Mouse (Mus musculus) heart, postnatal 36 days (tissue): Measurements from ENCODE around the gene Mx1. TPM values are rescaled to one million over a fixed set of nuclear protein-coding genes. Genes with fewer than 3 reads are reported as not detected.

Experiments used
- DNase-seq, 2 experiments: peaks; one replicate each; pipeline ENCODE4 v3.0.0; 2021 to 2022
- intact Hi-C: fragments of 180-260 bp; cut with DNase I; formaldehyde crosslinking; loops from one replicate; pipeline ENCODE4 v1.15.1; 2025
- total RNA-seq, 2 experiments: library from RNA; stranded (reverse); gene quantifications; 2 replicates each; pipeline ENCODE4 v1.2.3; 2021

Mx1 gene
- 1 to 10 TPM; 2.0 to 4.0 TPM for total RNA-seq

DNA sequence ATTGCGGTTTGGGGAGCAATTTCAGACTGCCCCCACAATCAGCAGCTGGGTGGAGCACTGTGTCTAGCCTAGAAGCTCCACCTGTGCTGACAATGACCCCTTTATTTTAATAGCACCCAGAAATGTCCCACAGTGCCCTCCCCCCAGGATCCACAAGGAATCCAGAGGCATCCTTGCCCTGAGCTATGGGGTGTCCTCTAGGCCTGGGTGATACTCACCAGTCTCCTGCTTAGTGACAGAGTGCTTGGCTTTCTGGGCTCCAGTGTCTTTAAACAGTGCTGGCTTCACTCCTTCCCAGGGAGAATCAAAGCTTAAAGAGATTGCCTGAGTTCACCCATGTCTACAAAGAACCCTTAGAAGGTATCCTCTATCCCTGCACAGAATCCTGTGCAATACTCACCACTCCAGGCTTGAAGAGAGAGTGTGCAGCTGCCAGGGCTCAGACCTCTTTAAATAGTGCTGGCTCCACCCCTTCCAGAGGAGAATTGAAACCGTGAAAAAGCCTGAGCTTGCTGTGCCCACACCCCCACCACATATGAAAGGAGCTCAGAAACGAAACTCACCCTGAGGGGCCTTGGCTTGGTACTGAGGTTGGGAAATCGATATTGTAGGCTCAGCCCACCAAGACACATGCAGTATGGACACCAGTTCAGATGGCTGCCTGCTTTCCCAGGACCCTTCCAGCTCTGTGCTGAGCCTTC lies at the start of gene Mx1:
Gene Mx1 (minus strand): TSS at position 427 of the 701 bp plus-strand sequence.
- intact Hi-C loops: loop anchor here (5.0 kb wide), 1 partner anchor 75 kb away; no protein-coding TSS in a partner anchor
- DNase-seq: peak; percentile 19 to 21

DNA sequence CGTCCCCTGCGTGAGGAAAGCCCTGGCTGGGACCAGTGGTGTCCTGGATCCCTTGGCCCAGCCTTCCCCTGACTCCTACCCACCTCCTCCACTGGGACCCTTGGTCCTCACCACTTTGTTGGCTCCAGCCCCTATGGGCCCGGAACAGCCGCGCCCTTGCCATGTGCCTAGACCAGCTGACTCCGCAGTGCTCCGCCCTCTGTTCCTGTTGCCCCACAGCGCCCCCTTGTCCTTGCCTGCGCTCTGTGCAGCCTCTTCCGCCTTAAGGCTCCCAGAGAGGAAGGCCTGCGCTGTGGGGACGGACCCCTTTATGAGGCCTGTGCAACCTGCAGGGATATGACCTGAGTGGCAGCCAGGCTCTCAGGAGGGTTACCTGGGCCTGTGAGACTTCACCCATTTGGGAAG lies 49.6 kb upstream of the Mx1 start:
- no peak for DNase-seq
- intact Hi-C loops: no loop called here

DNA sequence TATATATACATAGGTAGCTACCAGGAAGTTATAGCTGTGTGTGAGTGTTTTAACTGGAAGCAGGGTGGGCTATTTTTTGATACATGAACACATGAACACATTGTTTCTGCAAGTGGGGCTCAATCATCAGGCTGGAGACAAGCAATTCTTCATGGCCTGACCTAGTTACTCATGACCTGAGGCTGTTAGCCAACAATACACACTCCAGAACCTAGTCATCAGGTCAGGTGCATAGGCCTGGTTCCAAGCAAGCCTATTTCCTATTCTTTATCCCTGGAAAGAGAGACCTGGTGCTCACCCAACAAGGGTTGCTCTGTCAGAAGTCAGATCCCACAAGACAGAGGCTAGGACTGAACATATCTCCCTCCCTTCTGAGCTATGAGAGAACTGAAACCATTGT lies 48.8 kb upstream of the Mx1 start:
- intact Hi-C loops: no loop called here

DNA sequence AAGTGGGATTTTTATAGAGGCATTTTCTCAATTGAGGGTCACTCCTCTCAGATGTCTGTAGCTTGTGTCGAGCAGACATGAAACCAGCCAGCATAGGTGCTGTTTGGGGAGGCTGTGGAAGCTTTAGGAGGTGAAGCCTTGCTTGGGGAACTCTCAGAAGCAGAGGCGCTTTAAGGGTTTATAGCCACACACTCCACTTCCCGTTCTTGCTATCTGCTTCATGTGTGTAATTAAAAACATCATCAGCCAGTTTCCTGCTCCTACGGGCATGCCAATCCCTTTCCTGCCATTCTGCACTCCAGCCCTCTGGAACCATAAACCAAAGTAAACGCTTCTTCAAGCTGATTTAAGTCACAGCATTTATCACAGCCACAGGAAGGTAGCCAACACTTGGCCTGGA lies 48.1 kb upstream of the Mx1 start:
- intact Hi-C loops: no loop called here
- DNase-seq: no peak

More for the DNA sequence above, 48.8 kb upstream of the Mx1 start:
- DNase-seq: no peak

DNA sequence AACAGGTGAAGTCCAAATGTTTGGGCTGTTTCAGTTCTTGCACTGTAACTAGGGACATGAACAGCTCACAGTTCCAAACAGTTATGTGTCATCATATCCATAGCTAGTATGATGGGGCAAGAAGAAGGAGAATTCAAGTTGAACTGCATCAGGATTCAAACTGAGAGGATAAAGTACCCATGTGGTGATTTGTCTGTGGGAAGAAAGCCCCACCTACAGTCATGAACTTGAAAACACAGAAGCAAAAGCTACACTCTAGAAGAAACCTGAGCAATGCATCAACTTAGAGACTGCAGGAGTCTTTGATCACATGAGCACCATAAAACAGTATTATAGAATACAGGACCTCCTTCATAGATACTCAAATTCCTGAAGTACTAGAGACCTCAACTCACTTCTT lies 45.1 kb upstream of the Mx1 start:
- DNase-seq: no peak
- intact Hi-C loops: no loop called here

DNA sequence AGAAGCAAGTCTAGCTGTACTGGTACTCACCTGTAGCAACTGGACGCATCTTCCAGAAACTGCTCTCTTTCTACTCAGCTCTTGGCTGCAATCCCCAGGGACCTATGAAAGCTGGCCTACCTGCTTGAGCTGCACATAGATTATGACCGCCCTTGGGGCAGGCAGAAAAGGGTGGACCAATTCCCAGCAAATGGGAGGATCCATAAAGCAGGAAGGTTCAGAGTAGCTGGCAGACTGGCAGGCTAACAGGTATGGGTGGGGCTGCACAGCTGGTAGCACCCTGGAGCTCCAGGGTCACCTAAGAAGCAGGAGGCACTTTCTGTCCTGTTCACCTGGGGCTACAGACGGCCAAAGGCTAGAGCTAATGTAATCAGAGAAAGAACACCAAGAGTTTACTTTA lies 42.1 kb upstream of the Mx1 start:
- intact Hi-C loops: no loop called here
- DNase-seq: no peak

DNA sequence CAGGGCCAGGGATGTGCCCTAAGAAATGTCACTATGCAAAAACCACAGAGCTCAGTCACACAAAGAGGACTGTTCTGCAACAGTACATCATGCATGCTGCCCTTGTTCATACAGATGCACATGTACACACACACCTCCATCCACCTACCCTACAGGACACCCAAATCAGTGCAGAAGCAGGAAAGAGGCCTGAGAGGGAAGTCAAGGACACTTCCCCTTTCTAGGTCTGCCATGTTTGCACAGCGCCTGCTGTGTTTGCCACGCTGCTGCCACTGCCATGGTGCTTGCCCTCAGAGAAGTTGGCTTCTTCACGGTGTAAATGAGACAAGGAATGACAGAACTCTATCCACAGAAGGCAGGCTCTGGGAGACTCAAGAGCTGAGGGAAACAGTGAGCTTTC lies 41.1 kb upstream of the Mx1 start:
- DNase-seq: no peak
- intact Hi-C loops: no loop called here

DNA sequence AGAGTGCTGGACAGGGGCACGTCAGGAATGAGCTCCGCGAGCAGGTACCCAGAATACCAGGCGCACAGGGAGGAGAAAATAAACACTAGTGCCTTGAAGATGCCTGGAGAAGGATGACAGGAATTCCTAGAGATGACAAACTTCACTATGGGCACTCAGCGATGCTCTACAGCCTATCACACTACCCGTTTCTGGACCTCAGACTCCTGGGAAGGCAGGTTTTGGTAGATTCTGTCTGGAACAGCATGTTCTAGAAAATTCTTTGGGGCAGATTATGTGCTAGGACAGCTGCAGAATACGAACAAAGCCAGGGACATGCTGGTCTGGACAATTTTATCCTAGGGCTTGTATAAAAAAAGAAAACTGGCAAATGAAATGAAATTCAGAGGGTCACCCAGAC lies 38.2 kb upstream of the Mx1 start:
- intact Hi-C loops: no loop called here
- DNase-seq: no peak

DNA sequence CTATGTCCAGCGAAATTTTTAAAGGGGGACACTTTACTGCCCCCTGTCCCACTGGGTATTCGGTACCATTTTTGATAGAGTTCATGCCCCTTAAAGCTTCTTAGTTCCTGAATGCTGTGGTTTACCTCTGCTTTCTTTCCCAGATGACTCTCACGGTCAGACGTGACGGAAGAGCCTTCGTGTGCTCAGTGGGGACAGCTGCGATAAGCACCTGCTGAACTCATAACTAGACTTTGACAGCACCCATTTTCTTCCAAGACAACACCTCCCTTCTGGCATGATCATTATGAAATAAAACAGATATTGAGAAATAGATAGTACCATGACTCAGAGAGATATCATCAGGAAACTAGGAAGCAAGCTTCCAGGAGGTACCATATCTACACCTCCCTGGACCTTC lies 36.7 kb upstream of the Mx1 start:
- intact Hi-C loops: no loop called here
- DNase-seq: no peak

DNA sequence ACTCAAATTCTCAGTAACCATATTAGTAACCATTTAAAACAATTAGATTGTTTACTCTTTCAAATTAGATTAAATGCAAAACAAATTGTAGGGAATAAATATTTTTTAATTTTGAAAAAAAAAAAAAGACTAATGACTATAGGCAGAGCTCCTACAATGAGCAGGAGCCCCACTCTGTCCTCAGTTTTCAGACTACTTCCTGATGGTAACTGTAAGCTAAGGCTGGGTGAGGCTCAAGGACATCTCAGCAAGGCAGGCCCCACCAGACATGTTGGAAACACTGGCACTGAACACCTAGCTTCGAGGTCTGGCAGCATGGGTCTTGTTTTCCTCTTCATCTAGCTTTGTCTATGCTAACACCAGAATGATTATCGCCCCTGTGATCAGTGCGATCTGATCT lies 35.4 kb upstream of the Mx1 start:
- intact Hi-C loops: no loop called here
- DNase-seq: no peak

DNA sequence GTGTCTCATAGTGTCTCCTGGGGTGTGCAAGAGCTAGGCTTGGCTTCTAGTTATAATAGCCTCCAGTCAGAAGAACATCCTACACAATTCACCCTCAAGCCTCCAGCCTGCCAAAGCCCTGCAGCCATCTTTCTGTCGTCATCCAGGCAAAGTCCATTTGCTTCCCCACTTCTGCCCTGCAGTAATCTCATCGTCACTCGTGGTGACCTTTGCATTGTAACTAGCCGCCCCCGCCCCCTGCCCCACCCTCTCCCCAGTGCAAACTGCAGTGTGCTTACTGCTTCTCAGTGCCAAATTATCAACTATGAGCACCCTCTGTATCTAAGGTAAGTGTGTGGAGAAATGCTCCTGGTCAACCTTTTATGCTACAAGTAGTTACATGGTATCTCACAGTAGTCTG lies 35.0 kb upstream of the Mx1 start:
- no peak for DNase-seq
- intact Hi-C loops: no loop called here

DNA sequence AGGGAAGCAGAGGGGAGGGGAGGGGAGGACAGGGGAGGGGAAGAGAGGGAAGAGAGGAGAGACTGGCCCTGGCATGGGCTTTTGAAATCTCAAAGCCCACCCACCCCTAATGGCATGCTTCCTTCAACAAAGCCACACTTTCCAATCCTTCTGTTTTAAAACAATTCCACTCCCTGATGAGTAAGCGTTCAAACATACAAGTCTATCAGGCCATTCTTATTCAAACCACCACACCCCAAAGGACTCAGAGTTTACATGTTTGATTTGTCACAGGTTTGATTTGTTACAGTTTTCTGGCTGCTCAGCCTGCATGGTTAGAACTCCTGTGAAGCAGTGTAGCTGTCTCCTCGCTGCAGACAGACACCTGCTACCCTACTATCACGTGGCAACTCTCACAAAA lies 33.3 kb upstream of the Mx1 start:
- intact Hi-C loops: no loop called here
- no peak for DNase-seq

DNA sequence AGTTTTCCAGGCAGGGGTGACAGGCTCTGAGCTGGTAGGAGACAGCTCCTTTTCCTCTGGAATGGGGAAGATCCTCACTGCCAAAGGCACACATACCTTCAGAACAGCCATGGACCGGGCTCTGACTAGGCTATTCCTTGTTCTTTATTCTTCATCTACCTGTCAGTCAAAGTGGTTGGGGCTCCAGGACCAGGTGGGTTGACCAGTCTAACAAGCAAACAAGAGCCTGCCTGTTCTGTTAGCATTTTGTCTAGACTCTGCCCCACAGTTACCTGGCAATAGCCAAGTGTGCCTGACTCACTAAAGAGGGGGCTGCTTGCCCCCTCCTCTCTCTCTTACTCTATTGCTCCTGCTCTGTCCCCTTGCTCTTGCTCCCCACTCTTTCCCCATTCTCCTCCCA lies 29.7 kb upstream of the Mx1 start:
- intact Hi-C loops: no loop called here
- no peak for DNase-seq

DNA sequence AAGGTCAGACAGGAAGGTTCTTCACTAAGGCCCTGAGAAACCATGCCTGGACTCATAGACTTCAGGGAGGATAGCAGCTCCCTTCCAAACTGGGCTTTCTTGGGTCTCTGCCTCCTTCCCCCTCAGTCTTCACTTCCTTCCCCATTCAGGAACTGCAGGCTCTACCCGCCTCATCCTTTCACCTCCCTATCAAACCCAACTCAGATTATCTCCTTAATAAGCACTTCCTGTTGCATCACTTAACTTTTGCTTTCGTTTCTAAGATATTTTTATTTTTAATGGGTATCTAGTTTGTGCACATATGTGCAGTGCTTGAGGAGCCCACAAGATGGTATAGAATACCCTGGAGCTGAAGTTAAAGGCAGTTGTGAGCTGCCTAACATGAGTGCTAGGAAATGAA lies 15.9 kb upstream of the Mx1 start:
- intact Hi-C loops: no loop called here
- no peak for DNase-seq

DNA sequence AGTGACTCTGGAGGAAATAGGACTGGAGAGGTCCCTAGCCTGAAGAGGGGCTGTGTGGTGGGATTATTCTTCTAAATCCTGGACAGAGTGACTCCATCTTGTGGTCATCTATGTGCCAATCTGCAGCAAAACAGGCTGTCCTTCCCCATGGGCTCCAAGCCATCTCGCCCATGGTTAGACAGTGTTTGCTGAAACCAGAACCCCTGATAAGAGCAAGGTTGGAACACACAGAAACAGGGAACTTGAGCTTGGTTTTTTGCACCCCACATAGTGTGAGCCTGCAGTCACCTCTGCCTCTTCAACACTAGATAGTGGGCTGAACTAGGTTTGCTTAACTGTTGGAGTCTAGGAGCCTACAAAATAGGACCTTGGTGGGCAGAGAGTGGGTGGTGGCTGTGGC lies 13.8 kb upstream of the Mx1 start:
- intact Hi-C loops: no loop called here
- DNase-seq: no peak

DNA sequence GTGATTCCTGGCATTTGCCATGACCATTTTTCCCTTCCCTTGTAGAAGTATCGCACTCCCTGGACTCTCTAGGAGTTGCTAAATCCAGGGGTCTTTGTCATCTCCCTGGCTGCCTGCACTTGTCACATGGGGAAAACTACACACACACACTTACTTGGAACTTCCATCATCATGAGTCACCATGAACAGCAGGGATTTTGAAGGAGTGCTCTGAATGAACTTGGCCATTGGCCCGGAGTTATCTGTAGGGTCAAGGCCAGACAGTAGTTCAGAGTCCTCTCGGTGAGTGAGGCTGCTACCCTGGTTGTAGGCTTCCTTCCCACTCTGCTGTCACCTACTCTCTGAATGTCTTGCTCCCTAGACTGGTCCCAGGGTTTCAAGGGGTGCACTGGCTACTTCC lies 12.9 kb upstream of the Mx1 start:
- intact Hi-C loops: no loop called here
- peak; percentile 11 to 24 for DNase-seq

DNA sequence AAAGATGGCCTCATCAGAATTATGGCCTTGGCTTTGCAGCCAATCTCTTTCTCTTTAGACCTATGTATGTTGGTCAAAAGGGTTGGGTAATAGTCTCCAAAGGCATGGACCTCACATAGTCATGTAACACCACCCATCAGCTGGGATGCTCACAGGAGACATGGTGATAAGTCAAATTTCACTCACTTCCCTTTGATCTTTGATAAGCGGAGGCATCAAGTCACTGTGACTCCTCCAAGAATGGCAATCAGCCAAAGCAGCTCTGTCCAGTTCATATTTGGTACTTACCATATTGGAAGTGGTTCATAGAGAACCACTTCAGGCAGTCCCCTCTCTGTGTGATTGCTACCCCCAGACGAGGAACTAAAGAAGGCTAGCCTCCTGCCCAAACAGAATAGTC lies 12.0 kb upstream of the Mx1 start:
- intact Hi-C loops: no loop called here
- no peak for DNase-seq

DNA sequence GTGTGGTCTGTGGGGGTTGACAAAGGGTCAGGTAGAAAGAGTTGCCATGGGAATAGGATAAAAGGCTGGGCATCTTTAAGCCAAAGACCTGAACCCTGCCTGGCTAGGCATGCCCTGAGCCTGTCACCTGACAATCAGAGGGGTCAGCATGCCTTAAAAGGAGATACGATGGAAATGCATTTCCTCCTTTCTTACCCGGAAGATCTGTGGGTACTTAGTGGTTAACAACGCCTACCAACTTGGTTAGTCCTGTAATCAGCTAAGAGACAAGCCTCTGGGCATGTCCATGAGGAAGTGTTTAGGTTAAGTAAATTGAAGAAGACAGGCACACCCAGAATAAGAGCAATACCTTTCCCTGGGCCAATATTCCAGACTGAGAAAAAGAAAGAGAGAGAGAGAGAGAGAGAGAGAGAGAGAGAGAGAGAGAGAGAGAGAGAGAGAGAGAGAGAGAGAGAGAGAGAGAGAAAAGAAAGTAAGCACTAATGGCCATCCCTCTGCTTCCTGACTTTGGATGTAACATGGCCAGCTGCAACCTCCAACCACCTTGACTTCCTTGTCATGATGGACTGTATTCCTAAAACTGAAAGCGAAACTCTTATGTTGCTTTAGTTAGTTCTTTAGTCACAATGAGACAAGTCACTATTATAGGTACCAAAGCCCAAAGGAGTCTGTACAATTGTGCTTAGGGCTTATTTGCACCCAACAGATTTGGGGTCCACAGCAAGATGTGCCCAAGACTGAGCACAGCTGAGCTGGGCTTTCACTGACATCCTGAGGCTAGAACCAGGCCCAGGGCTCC lies 5.5 kb upstream of the Mx1 start:
- DNase-seq: no peak
- intact Hi-C loops: loop anchor here (5.0 kb wide), 1 partner anchor 156 kb away; no protein-coding TSS in a partner anchor

DNA sequence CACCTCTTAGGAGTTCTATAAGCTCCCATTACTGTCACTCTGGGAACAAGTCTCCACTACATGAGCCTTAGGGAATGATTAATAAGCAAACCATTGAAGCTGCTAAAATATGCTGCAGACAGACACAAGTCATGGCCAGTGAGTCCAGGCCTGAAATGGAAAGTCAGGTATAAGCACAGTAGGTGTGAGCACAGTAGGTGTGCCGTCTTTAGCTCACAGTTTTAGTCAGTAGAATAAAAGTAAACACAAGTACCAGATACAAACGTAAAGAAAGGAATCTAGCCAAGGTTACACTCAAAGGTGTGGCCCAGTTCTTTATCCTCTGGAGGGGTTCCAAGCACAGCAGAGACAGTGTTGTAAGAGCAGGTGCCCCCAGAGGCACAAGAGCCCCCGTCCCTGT lies 4.8 kb upstream of the Mx1 start:
- no peak for DNase-seq
- intact Hi-C loops: loop anchor here (5.0 kb wide), 1 partner anchor 155 kb away; no protein-coding TSS in a partner anchor

DNA sequence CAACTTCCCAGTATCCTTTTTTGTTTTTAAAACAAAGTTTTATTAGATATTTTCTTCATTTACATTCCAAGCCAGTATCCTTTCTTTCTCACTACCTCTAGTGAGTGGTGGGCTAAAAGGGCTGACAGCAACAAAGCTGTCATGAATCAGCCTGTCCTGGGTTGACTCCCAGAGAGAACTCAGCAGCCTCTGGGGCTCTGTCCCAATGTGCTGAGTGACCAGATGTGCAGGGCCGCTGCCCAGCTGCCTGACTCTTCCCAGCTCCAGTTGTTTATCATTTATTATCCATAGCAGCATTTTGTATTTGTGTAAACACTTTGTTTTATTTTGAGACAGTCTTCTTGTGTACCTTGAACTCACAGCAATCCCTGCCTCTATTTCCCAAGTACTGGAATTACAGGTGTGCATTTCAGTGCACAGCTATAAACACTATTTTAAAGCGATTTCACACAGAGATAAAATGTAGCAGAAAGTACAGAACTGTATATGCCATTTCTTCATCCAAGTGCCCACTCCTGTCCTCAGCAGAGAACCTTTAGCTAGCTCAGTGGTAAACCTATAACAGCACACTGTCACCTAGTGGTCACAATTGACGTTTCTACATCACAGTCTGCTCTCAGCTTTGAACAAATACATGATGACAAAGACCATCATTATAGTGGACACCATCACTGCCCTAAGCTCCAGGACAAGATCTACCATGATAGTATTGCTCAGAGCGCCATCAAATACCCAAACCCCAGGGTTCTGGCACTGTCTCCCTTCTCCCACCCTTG lies 3.7 kb upstream of the Mx1 start:
- DNase-seq: no peak
- intact Hi-C loops: loop anchor here (5.0 kb wide), 1 partner anchor 154 kb away; no protein-coding TSS in a partner anchor

DNA sequence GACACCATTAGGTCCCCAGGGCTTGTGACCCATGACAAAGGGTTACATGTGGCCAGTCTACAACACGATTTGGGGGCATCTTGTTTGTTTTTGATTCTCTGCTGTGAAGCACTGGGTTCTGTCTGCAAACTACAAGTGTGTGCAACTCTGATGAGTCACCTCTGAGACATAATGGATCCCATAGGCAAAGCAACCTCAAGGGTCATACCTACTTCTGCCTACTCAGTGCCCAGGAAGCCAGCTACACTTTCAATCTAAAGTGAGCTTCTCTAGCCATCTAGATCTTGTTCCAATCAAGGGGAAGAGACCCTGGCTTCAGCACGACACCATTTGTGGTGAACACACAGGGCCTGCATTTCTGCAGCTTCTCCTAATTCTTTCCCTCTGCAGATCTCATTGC lies 1.4 kb downstream of the Mx1 start:
- intact Hi-C loops: loop anchor here (5.0 kb wide), 1 partner anchor 76 kb away; no protein-coding TSS in a partner anchor
- no peak for DNase-seq
